Mouse (Mus musculus): ENCODE data around the gene Morf4l1.

- no peak for TF ChIP-seq CTCF (IDR thresholded peaks at IDR 0.05; ENCODE audit: low read depth)
- no peak for TF ChIP-seq EP300 (IDR thresholded peaks at IDR 0.05; ENCODE audit: low read depth)
These were observed 1.4 kb downstream of the Morf4l1 start for GRCm38 (mm10) chr9:90113151-90113550.

Data from liver, embryonic 14.5 days (tissue).